Mouse (Mus musculus): ENCODE measurements around the gene Plcg1. TPM values are rescaled to one million over a fixed set of nuclear protein-coding genes. Genes with fewer than 3 reads are reported as not detected.

The Plcg1 gene
- polyA plus RNA-seq, 1 experiment: 0.04 TPM

GRCm38 (mm10) chr2:160802326-160802725 is 71.2 kb downstream of the Plcg1 start:
- H3K4me3 ChIP-seq (replicated peaks): no peak overlapping the region
- no peak for TF ChIP-seq GATA1 (IDR thresholded peaks at IDR 0.05; ENCODE audit: low read length)
- no peak for TF ChIP-seq TAL1 (IDR thresholded peaks at IDR 0.05; ENCODE audit: low read length)

GRCm38 (mm10) chr2:160804794-160805527 is 73.9 kb downstream of the Plcg1 start:
- no peaks in the 10 kb centered on the region for H3K4me1 ChIP-seq (ENCODE audit: control insufficient read depth)
- no peaks in the 10 kb centered on the region for H3K9me3 ChIP-seq (ENCODE audit: control insufficient read depth, low read length)
- no peaks in the 10 kb centered on the region for H3K27me3 ChIP-seq (ENCODE audit: control insufficient read depth)
- no peak for TF ChIP-seq TAL1 (IDR thresholded peaks at IDR 0.05; ENCODE audit: low read length)
- TF ChIP-seq GATA1 (IDR thresholded peaks at IDR 0.05; ENCODE audit: low read length): no peak
- no peak overlapping the region for H3K4me3 ChIP-seq (replicated peaks)
- H3K36me3 ChIP-seq (ENCODE audit: control insufficient read depth): no peaks in the 10 kb centered on the region

More at GRCm38 (mm10) chr2:160802326-160802725, 71.2 kb downstream of the Plcg1 start:
- Histone ChIP-seq H3K27me3 (ENCODE audit: control insufficient read depth) (no peaks in the 10 kb centered on the region), H3K36me3 (ENCODE audit: control insufficient read depth) (no peaks in the 10 kb centered on the region), H3K4me1 (ENCODE audit: control insufficient read depth) (no peaks in the 10 kb centered on the region), H3K9me3 (ENCODE audit: control insufficient read depth, low read length) (no peaks in the 10 kb centered on the region)

GRCm38 (mm10) chr2:160806091-160806521 is 75.0 kb downstream of the Plcg1 start:
- Histone ChIP-seq H3K9me3 (ENCODE audit: control insufficient read depth, low read length) (no peaks in the 10 kb centered on the region), H3K36me3 (ENCODE audit: control insufficient read depth) (no peaks in the 10 kb centered on the region), H3K4me3 (replicated peaks) (no peak overlapping the region), H3K27me3 (ENCODE audit: control insufficient read depth) (no peaks in the 10 kb centered on the region), H3K4me1 (ENCODE audit: control insufficient read depth) (no peaks in the 10 kb centered on the region)
- TF ChIP-seq GATA1 (IDR thresholded peaks at IDR 0.05; ENCODE audit: low read length) (no peak), TAL1 (IDR thresholded peaks at IDR 0.05; ENCODE audit: low read length) (no peak)

- H3K4me3 ChIP-seq (replicated peaks): no peak overlapping the region
- H3K27me3 ChIP-seq (ENCODE audit: control insufficient read depth): no peaks in the 10 kb centered on the region
- TF ChIP-seq GATA1 (IDR thresholded peaks at IDR 0.05; ENCODE audit: low read length) (no peak), TAL1 (IDR thresholded peaks at IDR 0.05; ENCODE audit: low read length) (no peak)
- H3K4me1 ChIP-seq (ENCODE audit: control insufficient read depth): no peaks in the 10 kb centered on the region
- H3K9me3 ChIP-seq (ENCODE audit: control insufficient read depth, low read length): no peaks in the 10 kb centered on the region
- no peaks in the 10 kb centered on the region for H3K36me3 ChIP-seq (ENCODE audit: control insufficient read depth)
These were observed 79.3 kb downstream of the Plcg1 start for GRCm38 (mm10) chr2:160810376-160810775.

GRCm38 (mm10) chr2:160810802-160811201 is 79.7 kb downstream of the Plcg1 start:
- no peak for TF ChIP-seq GATA1 (IDR thresholded peaks at IDR 0.05; ENCODE audit: low read length)
- TF ChIP-seq TAL1 (IDR thresholded peaks at IDR 0.05; ENCODE audit: low read length): no peak
- Histone ChIP-seq H3K4me3 (replicated peaks) (no peak overlapping the region), H3K27me3 (ENCODE audit: control insufficient read depth) (no peaks in the 10 kb centered on the region), H3K9me3 (ENCODE audit: control insufficient read depth, low read length) (no peaks in the 10 kb centered on the region), H3K36me3 (ENCODE audit: control insufficient read depth) (no peaks in the 10 kb centered on the region), H3K4me1 (ENCODE audit: control insufficient read depth) (no peaks in the 10 kb centered on the region)

Other genes with a start within 250 kb of the Plcg1 start
- 38.8 and 42.7 TPM in 2 replicates for gene Top1, start 85.4 kb upstream of the Plcg1 start, polyA plus RNA-seq (2012)
- 0.04 and 0.06 TPM in 2 replicates for gene Zhx3, start 141.7 kb downstream of the Plcg1 start, polyA plus RNA-seq (2012)
- gene Lpin3, start 149.4 kb downstream of the Plcg1 start, polyA plus RNA-seq (2012): not detected in 2 replicates
- 0.05 TPM in 1 of 2 replicates, not detected in the other for gene Emilin3, start 181.0 kb downstream of the Plcg1 start, polyA plus RNA-seq (2012)